Mouse (Mus musculus): ENCODE data around the gene Zp3.

The Zp3 gene

DNA sequence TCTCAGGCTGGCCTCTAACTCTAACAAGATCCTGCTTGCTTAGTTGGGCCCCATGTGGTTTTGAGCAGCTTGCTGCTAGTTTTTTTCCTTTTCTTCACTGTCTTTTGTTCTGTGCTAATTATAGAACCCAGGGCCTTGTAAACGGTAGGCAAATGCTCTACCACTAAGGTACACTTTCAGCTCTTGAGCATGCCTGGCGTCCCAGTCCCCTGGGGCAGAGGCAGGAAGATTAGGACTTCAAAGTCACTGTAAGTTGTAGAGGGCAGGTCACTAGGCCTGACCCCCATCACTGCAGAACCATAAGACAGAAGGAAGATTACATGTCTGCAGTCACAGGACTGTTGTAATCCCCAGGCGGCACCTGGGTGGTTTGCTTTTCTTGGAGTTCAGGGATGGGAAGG, 22.9 kb downstream of the Zp3 start:
- DNase-seq (ENCODE audit: low read depth, low spot score), result no peak

DNA sequence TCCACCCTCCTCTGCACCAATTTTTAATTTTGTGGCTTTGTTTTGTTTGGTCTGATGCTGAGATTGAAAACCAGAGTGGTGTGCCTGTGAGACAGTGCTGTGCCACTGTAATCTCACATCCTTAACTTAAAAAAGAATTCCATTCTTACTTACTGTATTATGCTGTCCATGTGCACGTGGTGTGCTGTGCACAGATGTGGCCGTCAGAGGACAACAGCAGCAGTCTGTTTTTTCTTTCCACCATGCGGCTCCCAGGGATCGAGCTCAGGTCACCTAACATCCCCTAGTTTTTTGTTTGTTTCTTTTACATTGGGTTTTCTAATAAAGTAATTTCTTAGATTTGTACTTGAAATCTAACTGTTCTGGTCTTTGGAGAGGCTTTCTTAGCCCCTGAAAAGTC, 24.6 kb downstream of the Zp3 start:
- DNase-seq (ENCODE audit: low read depth, low spot score), result no peak

DNA sequence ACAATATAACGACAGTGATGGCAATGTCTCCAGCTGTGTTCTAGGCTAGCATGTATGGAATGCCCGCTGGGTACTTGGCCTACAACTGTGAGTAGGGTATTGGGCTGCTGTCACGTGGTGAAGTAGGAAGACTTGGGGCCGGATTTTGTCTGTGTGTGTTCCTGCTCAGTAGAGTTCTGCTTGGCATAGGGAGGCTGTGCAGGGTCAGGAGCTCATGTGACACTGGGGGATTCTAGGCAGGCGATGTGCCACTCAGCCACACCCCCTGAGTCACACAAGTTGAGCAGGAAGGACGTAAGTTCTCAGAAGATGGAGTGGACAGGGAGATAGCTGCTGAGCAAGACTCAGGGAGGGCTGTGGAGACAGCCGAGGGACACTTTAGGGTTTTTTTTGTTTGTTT, 27.8 kb downstream of the Zp3 start:
- DNase-seq (ENCODE audit: low read depth, low spot score), result no peak

DNA sequence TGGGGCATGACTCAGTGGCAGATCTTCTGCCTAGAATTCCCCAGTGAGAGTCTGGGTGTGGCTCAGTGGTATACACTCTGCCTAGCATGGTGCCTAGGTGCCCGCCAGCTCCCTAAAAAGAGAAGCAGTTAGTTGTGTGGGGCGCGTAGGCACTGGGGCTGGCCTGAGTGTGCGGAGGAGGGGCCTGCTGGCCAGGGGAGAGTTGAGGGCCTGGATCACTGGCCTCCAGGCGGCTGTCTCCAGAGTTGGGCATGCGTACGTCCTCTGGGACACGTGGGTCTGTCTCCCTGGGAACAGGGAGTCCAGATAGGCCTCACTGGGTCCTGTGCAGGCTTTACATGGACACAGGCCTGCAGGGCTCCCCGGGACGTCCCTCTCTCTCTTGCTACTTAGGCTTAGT, 35.0 kb downstream of the Zp3 start:
- DNase-seq (ENCODE audit: low read depth, low spot score), result no peak

DNA sequence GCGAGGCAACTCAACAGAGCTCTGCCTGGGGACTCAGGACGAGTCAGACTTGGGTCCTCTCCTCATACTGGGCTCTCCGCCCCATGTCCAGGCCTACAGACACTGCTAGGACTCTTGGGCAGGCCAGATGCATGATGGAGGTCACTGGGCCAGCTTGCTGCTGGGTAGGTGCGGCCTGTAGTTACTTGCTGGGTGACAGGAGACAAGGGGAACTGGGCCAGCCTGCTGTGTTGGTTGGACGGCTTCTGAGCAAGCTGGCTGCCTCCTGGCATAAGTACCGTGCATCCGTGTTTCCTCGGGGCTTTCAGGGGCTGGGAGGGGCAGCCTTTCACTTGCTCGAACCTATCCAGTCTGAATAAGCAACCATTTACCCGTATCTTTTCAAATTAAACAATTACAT, 35.7 kb downstream of the Zp3 start:
- no peak for DNase-seq (ENCODE audit: low read depth, low spot score)

DNA sequence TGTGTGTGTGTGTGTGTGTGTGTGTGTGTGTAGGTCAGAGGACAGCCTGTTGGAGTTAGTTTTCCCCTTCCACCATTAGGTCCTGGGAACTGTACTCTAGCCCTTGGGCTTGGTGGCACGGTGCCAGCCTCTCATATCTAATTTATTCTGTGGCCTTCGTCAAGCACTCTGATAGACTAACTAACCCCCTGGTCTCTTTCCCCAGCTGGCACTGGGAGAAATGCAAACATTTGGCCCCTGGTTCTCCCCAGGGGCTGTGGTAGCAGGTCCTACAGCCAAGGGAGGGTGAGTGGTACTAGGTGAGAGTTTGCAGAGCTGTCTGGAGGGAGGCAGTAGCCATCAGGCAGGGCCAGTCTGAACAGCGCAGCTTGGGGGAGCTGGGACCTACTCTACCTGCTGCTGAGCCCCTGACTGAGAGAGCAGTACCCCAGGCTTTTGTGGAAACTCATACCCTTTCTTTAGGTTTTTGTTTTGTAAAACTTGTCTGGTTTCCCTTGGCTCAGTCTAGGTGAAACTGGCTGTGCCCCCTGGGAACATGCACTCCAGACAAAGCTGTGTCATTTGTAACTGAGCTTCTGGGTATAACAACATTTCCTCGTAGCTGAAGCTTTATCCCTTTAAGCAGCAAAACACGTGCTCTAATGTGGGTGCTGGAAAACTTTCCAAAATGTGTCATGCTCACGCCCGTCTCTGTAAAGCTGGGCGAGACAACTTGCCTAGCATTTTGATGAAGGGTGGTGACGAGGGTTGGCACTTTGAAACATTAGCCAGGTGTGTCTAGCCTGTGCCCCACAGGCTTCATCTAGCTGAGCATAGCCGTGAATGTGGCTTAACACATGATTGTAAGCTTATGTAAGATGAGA, 36.3 kb downstream of the Zp3 start:
- DNase-seq (ENCODE audit: low read depth, low spot score), result no peak

DNA sequence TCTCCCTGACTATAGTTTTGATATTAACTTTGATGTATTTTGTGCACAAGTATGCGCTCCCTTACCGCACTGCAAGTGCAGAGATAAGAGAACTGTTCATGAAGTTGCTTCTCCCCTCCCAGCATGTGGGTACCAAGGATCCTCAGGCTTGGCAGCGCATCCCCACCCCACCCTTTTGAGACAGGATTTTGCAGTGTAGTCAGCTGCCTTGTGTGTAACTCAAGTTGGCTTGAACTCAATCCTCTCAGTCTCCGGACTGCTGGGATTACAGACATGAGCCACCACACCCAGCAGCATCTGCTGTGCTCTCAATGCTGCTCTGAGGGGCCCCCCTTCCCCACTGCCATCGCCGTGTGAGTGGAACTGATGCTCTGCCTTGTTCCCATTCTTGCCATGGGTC, 37.4 kb downstream of the Zp3 start:
- no peak for DNase-seq (ENCODE audit: low read depth, low spot score)

DNA sequence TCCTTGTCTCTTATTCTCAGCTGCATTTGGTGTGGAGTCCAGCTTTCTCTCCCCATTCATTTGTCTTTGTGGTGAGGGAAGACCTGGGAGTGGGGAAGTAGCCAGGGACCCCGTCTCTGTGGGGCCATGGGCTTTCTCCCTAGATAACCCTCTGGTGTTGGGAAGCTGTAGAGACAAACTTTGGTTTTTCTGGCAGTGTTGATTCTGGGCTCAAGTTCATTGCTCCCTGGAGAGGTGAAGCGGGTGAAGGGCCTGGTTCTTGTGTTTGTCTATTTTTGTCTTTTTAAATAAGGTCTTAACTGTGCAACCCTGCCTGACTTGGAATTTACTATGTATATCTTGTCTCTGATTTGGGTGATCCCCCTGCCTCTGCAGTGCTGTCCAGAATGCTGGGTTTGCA, 38.8 kb downstream of the Zp3 start:
- no peak for DNase-seq (ENCODE audit: low read depth, low spot score)

DNA sequence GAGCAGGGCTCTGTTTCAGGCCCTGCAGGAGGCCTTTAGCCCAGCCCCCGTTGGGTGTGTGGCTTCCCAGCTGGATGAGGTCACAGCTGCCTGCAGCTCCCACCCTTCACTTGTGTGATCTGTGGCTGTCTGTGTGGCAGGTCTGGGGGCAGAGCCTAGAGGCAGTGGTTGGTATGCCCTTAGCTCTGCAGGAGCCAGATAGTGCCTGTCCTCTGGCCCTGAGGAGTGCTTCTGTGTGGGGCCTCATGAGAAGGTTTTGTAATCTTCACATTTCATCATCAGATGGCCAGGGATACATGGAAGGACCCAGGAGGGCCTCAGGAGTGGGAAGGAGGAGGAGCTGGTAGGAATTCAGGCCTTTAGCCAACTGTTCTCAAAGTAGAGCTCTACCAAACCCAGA, 40.0 kb downstream of the Zp3 start:
- DNase-seq (ENCODE audit: low read depth, low spot score), result no peak

DNA sequence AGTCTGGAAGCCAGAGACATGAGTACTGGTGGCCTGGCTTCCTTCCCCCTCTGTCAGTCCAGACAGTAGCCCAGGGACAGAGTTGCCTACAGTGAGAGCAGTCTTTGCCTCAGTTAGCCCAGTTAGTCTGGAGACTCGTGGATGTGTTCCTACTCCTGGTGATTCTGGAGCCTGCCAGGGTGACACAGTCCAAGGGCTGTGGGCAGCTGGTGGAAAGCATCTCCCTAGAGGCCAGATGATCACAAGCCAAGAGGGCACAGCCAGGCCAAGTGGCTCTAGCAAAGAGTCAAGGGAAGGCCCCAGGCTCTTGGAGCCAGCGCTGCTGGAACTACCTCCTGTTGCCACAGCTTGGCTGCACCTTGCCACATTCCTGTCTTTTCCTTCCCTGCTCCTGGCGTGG, 45.8 kb downstream of the Zp3 start:
- no peak for DNase-seq (ENCODE audit: low read depth, low spot score)

DNA sequence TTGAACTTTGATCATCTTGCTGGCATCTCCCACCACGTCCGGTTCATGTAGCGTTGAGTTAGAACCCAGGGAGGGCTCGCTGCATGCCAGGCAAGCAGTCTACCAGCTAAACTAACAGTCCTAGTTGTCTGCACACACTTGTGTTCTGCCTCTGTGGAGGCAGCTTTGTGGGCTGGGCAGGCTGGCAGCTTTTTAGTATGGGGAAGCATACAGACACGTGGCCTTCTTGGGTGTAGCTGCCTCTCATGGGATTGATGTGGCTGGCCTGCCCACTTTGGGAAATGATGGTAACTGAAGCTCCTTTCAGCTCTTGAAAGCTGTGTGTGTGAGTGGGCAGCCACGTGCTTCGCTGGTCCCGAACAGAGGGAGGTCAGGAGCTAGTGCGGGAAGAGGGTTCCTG, 47.0 kb downstream of the Zp3 start:
- DNase-seq (ENCODE audit: low read depth, low spot score), result no peak

DNA sequence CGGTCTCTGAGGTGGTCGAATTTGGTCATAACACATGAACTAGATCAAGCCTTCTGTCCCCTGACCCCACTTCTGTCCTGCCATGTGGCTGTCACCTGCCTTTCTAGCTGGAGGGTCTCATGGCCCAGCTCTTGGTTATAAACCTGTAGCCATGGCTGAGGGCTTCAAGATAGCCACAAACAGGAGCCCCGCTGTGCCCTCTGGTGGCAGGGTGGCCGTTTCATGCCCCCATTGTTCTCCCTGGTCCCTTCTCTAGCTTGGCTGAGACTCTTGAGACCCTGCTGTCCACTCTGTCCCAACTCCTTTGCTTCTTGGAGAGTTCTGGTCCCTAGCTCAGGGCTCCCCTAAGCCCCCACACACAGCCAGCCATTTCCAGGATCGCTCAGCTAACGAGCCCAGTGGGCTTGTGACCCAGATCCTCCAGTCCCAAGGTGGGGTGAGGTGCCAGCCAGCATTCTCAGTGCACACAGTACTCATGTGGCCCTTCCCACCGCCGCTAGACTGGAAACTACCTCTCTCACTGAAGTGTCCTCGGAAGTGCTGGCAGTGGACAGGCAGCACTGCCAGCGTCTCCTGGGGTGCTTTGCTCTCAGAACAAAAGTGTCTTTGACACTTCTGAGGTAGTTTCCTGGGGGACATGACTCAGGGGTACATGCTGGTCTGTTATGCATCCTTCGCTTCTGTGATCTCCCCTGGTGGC, 47.9 kb downstream of the Zp3 start:
- no peak for DNase-seq (ENCODE audit: low read depth, low spot score)

DNA sequence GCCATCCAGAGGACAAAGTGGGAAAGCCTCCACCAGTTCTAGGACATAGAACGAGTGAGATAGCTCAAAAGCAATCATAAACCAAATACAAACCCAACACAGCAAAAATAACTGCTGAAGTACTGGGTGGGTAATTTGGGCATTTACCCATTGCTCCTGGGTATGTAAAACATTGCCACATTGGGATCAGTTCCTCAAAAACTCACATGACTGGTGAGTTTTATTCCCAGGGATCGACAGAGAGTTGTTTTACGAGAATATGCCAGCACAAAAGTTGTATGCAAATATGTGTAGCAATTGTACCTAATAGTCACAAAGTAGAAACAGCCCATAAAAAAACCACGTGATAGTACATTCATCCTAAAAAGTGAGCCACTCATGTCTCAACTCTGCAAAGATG, 55.0 kb downstream of the Zp3 start:
- no peak for DNase-seq (ENCODE audit: low read depth, low spot score)

DNA sequence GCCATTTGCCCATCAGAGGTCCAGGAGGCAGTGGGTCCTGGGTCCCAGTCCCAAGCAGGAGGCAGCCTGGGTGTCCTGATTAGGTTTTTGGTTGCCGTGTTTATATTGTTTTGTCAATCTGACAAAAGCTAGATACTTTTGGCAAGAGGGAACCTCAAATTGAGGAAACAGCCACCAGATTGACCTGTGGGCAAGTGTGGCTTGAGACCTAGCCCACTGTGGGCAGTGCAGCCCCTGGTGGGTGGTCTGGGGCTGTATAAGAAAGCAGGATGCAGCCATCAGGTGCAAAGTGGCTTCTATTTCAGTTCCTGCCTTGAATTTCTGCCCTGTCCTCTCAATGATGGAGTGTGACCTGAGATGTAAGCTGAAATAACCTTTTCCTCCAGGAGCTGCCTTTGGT, 55.4 kb downstream of the Zp3 start:
- DNase-seq (ENCODE audit: low read depth, low spot score), result no peak

DNA sequence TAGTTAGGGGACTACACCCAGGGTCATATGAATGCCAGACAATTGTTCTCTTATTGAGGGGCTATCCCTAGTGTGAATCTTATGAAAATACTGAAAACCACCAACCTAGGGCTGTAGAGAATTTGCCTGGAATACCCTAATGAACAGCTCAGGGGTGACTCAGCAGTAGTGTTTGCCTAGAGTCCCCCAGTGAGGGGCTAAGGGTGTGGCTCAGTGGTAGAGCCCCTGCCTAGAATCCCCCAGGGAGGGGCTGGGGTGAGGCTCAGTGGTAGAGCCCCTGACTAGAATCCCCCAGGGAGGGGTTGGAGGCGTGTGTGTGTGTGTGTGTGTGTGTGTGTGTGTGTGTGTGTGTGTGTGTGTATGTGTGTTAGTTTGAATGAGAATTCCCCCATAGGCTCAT, 56.8 kb downstream of the Zp3 start:
- DNase-seq (ENCODE audit: low read depth, low spot score), result no peak
